Mouse (Mus musculus) embryonic facial prominence, embryonic 13.5 days (tissue): ENCODE measurements around the gene Serpini2. TPM values are rescaled to one million over a fixed set of nuclear protein-coding genes. Genes with fewer than 3 reads are reported as not detected.

ENCODE experiments used
- ATAC-seq: fragments of 200-750 bp; cut with Nextera tagmentation; 2 replicates; pipeline ENCODE4 v1.8.0; 2017; ENCODE audit warnings: low read depth; ENCODE audit not compliant: insufficient number of reproducible peaks, insufficient read depth, low FRiP score, low TSS enrichment
- H3K27ac ChIP-seq: fragments of 300-500 bp; sonication (generic); 2 replicates; pipeline ENCODE4 v1.5.1; 2015; ENCODE audit warnings: moderate library complexity, mild to moderate bottlenecking, inconsistent platforms
- H3K27me3 ChIP-seq: fragments of 300-500 bp; sonication (generic); 2 replicates; pipeline ENCODE4 v1.6.1; 2015; ENCODE audit warnings: mild to moderate bottlenecking, inconsistent platforms
- H3K36me3 ChIP-seq: fragments of 300-500 bp; sonication (generic); 2 replicates; pipeline ENCODE4 v1.6.1; 2015; ENCODE audit warnings: mild to moderate bottlenecking, inconsistent platforms
- H3K4me1 ChIP-seq: fragments of 300-500 bp; sonication (generic); 2 replicates; pipeline ENCODE4 v1.6.1; 2015; ENCODE audit warnings: inconsistent platforms
- H3K4me2 ChIP-seq: fragments of 300-500 bp; sonication (generic); 2 replicates; pipeline ENCODE4 v1.6.1; 2015; ENCODE audit warnings: moderate library complexity, mild to moderate bottlenecking, inconsistent platforms
- H3K4me3 ChIP-seq: fragments of 300-500 bp; sonication (generic); 2 replicates; pipeline ENCODE4 v1.5.1; 2015; ENCODE audit warnings: mild to moderate bottlenecking, inconsistent platforms
- H3K9ac ChIP-seq: fragments of 300-500 bp; sonication (generic); 2 replicates; pipeline ENCODE4 v1.6.1; 2015; ENCODE audit warnings: mild to moderate bottlenecking, inconsistent platforms
- H3K9me3 ChIP-seq: fragments of 300-500 bp; sonication (generic); 2 replicates; pipeline ENCODE4 v1.6.1; 2016; ENCODE audit warnings: inconsistent platforms
- WGBS: fragments of 180-500 bp; shearing (Covaris S2); methylation state at CpG from one replicate; pipeline ENCODE4 v1.1.7; 2015; ENCODE audit warnings: mixed read lengths; 5-methylcytosine and 5-hydroxymethylcytosine counted together
- polyA plus RNA-seq: library from polyadenylated mRNA; unstranded; fragments of >200 nt; fragmentation: Nextera tagmentation; extraction: Ambion mirVana; gene quantifications from 2 replicates; pipeline ENCODE4 v1.2.1, GENCODE M21; 2015

Serpini2 gene
- polyA plus RNA-seq, 1 experiment from 2014 or later: not detected

DNA sequence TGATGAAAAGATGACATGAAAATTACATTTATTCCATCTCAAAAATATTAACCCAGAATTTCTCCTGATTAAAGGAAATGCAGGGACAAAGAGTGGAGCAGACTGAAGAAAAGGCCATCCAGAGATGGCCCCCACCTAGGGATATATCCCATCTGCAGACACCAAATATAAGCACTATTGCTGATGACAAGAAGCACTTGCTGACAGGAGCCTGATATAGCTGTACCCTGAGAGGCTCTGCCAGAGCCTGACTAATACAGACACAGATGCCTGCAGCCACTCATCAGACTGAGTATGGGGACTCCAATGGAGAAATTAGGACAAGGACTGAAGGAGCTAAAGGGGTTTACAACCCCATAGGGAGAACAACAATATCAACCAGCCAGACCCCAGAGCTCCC is 5.2 kb upstream of the Serpini2 start:
- no peak overlapping the region for H3K4me3 ChIP-seq
- no peak overlapping the region for H3K4me2 ChIP-seq
- no peaks in the 10 kb centered on the region for H3K27me3 ChIP-seq
- no peak overlapping the region for H3K9ac ChIP-seq
- H3K27ac ChIP-seq: no peak overlapping the region
- no peaks in the 10 kb centered on the region for H3K9me3 ChIP-seq
- ATAC-seq: no peak
- H3K4me1 ChIP-seq: no peaks in the 10 kb centered on the region
- H3K36me3 ChIP-seq: no peaks in the 10 kb centered on the region

DNA sequence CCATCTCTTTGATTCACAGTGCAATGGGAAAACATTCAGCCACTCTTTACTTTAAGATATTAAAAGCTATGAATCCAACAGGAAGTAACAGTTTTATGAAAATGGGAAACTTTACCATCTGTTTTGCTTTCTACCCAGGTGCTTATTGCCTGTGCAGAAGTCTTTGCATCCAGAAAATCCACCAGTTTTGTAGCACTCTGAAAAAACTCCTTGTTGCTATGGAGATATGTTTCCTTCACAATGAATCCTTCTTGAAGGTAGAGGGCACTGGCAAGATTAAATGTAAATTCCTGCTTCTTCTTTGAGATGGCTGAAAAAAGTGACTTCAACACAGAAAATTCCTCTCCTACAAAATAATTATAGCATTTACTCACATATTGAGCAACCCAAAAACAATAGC is 10.5 kb downstream of the Serpini2 start:
- H3K4me3 ChIP-seq: no peak overlapping the region
- no peak overlapping the region for H3K4me2 ChIP-seq
- no peak for ATAC-seq
- H3K9me3 ChIP-seq: no peaks in the 10 kb centered on the region
- no peak overlapping the region for H3K27ac ChIP-seq
- H3K9ac ChIP-seq: no peak overlapping the region
- no peaks in the 10 kb centered on the region for H3K36me3 ChIP-seq
- H3K4me1 ChIP-seq: no peaks in the 10 kb centered on the region
- H3K27me3 ChIP-seq: no peaks in the 10 kb centered on the region

DNA sequence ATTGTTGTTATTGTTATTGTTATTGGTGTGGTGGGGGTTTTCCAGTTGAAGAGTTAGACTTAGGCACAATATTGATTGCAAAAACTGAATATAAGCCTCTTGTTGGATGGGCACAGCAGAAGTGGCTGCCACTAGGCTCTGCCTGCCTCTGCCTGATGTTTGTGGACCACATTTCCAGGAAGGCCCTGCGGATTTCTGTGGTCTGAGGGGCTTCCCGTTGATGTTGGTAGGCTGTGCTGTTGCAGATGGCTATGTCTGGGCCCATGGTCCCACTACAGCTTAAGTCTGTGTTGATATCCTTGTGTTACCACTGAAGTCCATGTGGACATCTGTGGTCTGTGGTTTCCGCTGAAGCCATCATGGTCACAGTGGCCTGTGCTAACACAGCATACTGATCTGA is 50.2 kb downstream of the Serpini2 start:
- Histone ChIP-seq H3K4me3 (no peak overlapping the region), H3K9ac (no peak overlapping the region), H3K4me1 (no peaks in the 10 kb centered on the region), H3K27me3 (no peaks in the 10 kb centered on the region), H3K9me3 (0 out of 2 replicates have a peak, but pooled peaks cover 4% of the 10 kb centered on the region), H3K4me2 (no peak overlapping the region), H3K36me3 (no peaks in the 10 kb centered on the region), H3K27ac (no peak overlapping the region)
- 70% methylated on average over 3 of the region's 3 CpGs for WGBS
- ATAC-seq: no peak

DNA sequence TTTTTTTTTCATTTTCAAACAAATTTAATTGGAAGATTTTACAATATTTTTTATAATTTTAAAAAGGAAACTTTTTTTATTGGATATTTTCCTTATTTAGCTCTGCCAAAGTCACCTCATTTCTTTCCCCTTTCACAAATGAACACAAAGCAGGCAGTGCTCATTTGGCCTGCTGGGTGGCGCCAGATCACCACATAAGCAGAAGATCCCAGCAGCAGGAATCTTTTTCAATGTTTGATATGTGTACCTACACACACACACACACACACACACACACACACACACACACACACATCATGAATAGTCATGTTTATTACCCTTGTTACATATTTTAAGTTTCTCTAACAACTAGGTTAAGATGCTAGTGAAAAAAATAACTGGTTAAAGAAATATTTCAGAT is 50.7 kb downstream of the Serpini2 start:
- H3K4me1 ChIP-seq: no peaks in the 10 kb centered on the region
- no peak overlapping the region for H3K4me2 ChIP-seq
- whole genome bisulfite sequencing: 12% methylated on average over 1 of the region's 1 CpGs
- 0 out of 2 replicates have a peak, but pooled peaks cover 4% of the 10 kb centered on the region for H3K9me3 ChIP-seq
- no peak overlapping the region for H3K27ac ChIP-seq
- ATAC-seq: no peak
- no peaks in the 10 kb centered on the region for H3K36me3 ChIP-seq
- H3K27me3 ChIP-seq: no peaks in the 10 kb centered on the region
- no peak overlapping the region for H3K4me3 ChIP-seq
- H3K9ac ChIP-seq: no peak overlapping the region

- 36% methylated on average over 12 of the region's 12 CpGs for WGBS
- Histone ChIP-seq H3K4me3 (no peak overlapping the region), H3K4me1 (no peaks in the 10 kb centered on the region), H3K36me3 (no peaks in the 10 kb centered on the region), H3K4me2 (no peak overlapping the region), H3K27me3 (no peaks in the 10 kb centered on the region), H3K9ac (no peak overlapping the region), H3K27ac (no peak overlapping the region), H3K9me3 (no peaks in the 10 kb centered on the region)
- ATAC-seq: no peak
Observed at GRCm38 (mm10) chr3:75202808-75203503, 66.9 kb downstream of the Serpini2 start.

Other genes with a start within 250 kb of the Serpini2 start
- 0.15 TPM in 1 of 2 replicates, not detected in the other for gene Zbbx, start 105.0 kb downstream of the Serpini2 start, polyA plus RNA-seq
- not detected in 2 replicates for gene Wdr49, start 212.1 kb upstream of the Serpini2 start, polyA plus RNA-seq